Mouse (Mus musculus) liver, embryonic 13.5 days (tissue): ENCODE data around the gene Nhs. TPM values are rescaled to one million over a fixed set of nuclear protein-coding genes. Genes with fewer than 3 reads are reported as not detected.

ENCODE experiments used
- ATAC-seq: fragments of 200-750 bp; cut with Nextera tagmentation; 2 replicates; pipeline ENCODE4 v1.8.0; 2017; ENCODE audit warnings: low read depth, mild to moderate bottlenecking, moderate number of reproducible peaks, moderate library complexity
- DNase-seq: peaks from one replicate; pipeline ENCODE4 v3.0.0; 2022
- H3K27ac ChIP-seq: fragments of 300-500 bp; sonication (generic); 2 replicates; pipeline ENCODE4 v1.5.1; 2015; ENCODE audit warnings: moderate library complexity, mild to moderate bottlenecking, inconsistent platforms
- H3K27me3 ChIP-seq: fragments of 300-500 bp; sonication (generic); 2 replicates; pipeline ENCODE4 v1.6.1; 2015; ENCODE audit warnings: mild to moderate bottlenecking, inconsistent platforms
- H3K36me3 ChIP-seq: fragments of 300-500 bp; sonication (generic); 2 replicates; pipeline ENCODE4 v1.6.1; 2015; ENCODE audit warnings: mild to moderate bottlenecking, inconsistent platforms
- H3K4me1 ChIP-seq: fragments of 300-500 bp; sonication (generic); replicated peaks from 2 replicates; pipeline ENCODE4 v1.6.1; 2015; ENCODE audit warnings: inconsistent platforms
- H3K4me2 ChIP-seq: fragments of 300-500 bp; sonication (generic); 2 replicates; pipeline ENCODE4 v1.6.1; 2015; ENCODE audit warnings: inconsistent platforms, mild to moderate bottlenecking, moderate library complexity
- H3K4me3 ChIP-seq: fragments of 300-500 bp; sonication (generic); replicated peaks from 2 replicates; pipeline ENCODE4 v1.5.1; 2015; ENCODE audit warnings: mild to moderate bottlenecking, inconsistent platforms
- H3K9ac ChIP-seq: fragments of 300-500 bp; sonication (generic); 2 replicates; pipeline ENCODE4 v1.6.1; 2015; ENCODE audit warnings: mild to moderate bottlenecking, inconsistent platforms
- H3K9me3 ChIP-seq: fragments of 300-500 bp; sonication (generic); replicated peaks from 2 replicates; pipeline ENCODE4 v1.6.1; 2016; ENCODE audit warnings: inconsistent platforms
- WGBS: fragments of 180-500 bp; shearing (Covaris S2); methylation state at CpG from one replicate; pipeline ENCODE4 v1.1.7; 2015; ENCODE audit not compliant: insufficient replicate concordance; 5-methylcytosine and 5-hydroxymethylcytosine counted together
- polyA plus RNA-seq: library from polyadenylated mRNA; unstranded; fragments of >200 nt; fragmentation: Nextera tagmentation; extraction: Ambion mirVana; gene quantifications from 2 replicates; pipeline ENCODE4 v1.2.1, GENCODE M21; 2015

Nhs gene
- polyA plus RNA-seq, 1 experiment from 2014 or later = 0.09 TPM

- H3K27ac ChIP-seq = no peak overlapping the region
- H3K9ac ChIP-seq = no peak overlapping the region
- no peak for ATAC-seq
- H3K36me3 ChIP-seq = no peaks in the 10 kb centered on the region
- no peaks in the 10 kb centered on the region for H3K4me1 ChIP-seq
- no peak overlapping the region for H3K4me2 ChIP-seq
- 53% methylated on average over 9 of the region's 9 CpGs for WGBS
- no peak overlapping the region for H3K4me3 ChIP-seq
- H3K9me3 ChIP-seq = no peaks in the 10 kb centered on the region
- H3K27me3 ChIP-seq = no peaks in the 10 kb centered on the region; the same call in 1 of the 2 replicates
- DNase-seq = no peak
These were observed 142.1 kb downstream of the Nhs start for GRCm38 (mm10) chrX:162017471-162017870.

- H3K36me3 ChIP-seq = no peaks in the 10 kb centered on the region
- no peak overlapping the region for H3K4me2 ChIP-seq
- WGBS = 61% methylated on average over 4 of the region's 4 CpGs
- ATAC-seq (no peak), DNase-seq (no peak)
- no peak overlapping the region for H3K9ac ChIP-seq
- no peak overlapping the region for H3K4me3 ChIP-seq
- H3K9me3 ChIP-seq = no peaks in the 10 kb centered on the region
- no peak overlapping the region for H3K27ac ChIP-seq
- no peaks in the 10 kb centered on the region for H3K4me1 ChIP-seq
- peaks cover 13% of the 10 kb centered on the region; the same call in 1 of the 2 replicates for H3K27me3 ChIP-seq
These were observed 147.0 kb downstream of the Nhs start for GRCm38 (mm10) chrX:162012570-162012969.

DNA sequence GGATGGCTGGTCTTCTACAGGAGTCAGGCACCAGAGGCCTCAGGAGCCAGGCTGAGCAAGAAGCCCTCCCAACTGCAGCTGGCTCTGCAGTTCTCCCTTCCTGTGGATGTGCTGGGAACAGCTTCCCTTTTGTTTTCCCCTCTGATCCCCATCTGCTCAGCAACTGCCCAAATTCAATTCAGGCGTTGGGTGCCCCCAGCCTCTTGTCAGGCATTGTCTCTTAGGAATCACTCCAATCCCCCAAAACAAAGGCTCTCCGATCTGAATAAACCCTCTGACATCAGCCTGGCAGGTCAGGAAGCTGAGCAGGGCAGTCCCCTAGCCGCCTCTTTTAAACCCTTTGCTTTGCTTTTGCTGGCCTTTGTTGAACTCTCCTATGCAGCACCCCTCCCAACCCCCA is 149.7 kb downstream of the Nhs start:
- ATAC-seq (no peak), DNase-seq (no peak)
- Histone ChIP-seq H3K4me2 (no peak overlapping the region), H3K27me3 (peaks cover 14% of the 10 kb centered on the region; the same call in 1 of the 2 replicates), H3K9ac (no peak overlapping the region), H3K9me3 (no peaks in the 10 kb centered on the region), H3K4me3 (no peak overlapping the region), H3K4me1 (no peaks in the 10 kb centered on the region), H3K27ac (no peak overlapping the region), H3K36me3 (no peaks in the 10 kb centered on the region)
- 46% methylated on average over 3 of the region's 3 CpGs for WGBS

DNA sequence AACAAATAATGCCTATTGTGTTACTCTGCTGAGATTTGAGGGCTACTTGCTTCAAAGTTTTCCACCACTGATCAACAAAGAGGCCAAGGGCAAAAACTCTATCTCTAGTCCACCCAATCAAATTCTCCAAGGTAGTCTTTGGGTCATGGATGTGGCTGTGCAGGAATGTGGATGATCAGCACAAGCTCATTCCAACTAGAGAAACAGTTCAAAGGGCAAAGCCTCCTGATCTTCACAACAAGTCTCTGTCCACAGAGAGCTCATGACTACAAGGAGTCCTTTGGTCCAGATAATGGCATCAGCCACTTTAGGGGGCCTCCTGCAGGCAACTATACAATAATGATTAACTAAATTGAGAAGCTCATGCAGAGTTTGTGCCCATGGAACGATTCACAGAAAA is 155.7 kb downstream of the Nhs start:
- Histone ChIP-seq H3K36me3 (no peaks in the 10 kb centered on the region), H3K4me2 (no peak overlapping the region), H3K4me1 (no peaks in the 10 kb centered on the region), H3K9ac (no peak overlapping the region), H3K9me3 (no peaks in the 10 kb centered on the region), H3K4me3 (no peak overlapping the region), H3K27me3 (peaks cover 5% of the 10 kb centered on the region; the same call in 1 of the 2 replicates), H3K27ac (no peak overlapping the region)
- 29% methylated on average over 1 of the region's 1 CpGs for WGBS
- no peak for ATAC-seq
- DNase-seq = no peak

DNA sequence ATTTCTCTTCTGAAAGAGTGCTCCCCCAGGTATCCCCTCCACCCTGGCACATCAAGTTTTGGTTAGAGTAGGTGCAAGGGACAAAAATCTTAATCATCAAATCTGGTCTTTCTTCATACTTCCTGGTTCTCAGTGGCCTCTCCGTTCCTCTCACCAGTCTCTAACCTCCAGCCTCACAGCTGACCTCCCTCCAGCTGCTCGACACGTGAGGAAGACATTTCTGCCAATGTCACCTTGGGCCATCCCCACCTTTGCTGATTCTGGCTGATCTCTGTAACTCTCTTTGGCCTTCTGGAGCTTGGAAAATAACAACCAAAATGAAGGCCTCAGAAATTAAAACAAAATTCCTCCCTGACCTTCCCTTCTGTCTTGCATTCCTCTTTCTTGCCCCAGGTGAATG is 160.7 kb downstream of the Nhs start:
- Histone ChIP-seq H3K4me2 (no peak overlapping the region), H3K4me1 (no peaks in the 10 kb centered on the region), H3K27me3 (peaks cover 2% of the 10 kb centered on the region; the same call in 1 of the 2 replicates), H3K36me3 (no peaks in the 10 kb centered on the region), H3K9ac (no peak overlapping the region), H3K4me3 (no peak overlapping the region), H3K9me3 (no peaks in the 10 kb centered on the region), H3K27ac (no peak overlapping the region)
- 42% methylated on average over 3 of the region's 3 CpGs for WGBS
- DNase-seq (no peak), ATAC-seq (no peak)

- Histone ChIP-seq H3K4me3 (no peak overlapping the region), H3K27ac (no peak overlapping the region), H3K27me3 (peaks cover 8% of the 10 kb centered on the region; the same call in 1 of the 2 replicates), H3K9me3 (no peaks in the 10 kb centered on the region), H3K36me3 (no peaks in the 10 kb centered on the region), H3K4me2 (no peak overlapping the region), H3K4me1 (no peaks in the 10 kb centered on the region), H3K9ac (no peak overlapping the region)
- ATAC-seq (no peak), DNase-seq (no peak)
- 50% methylated on average over 2 of the region's 2 CpGs for WGBS
These were observed 162.2 kb downstream of the Nhs start for GRCm38 (mm10) chrX:161997170-161997795.

- no peaks in the 10 kb centered on the region for H3K36me3 ChIP-seq
- H3K4me3 ChIP-seq = no peak overlapping the region
- no peak for ATAC-seq
- H3K9ac ChIP-seq = no peak overlapping the region
- H3K27me3 ChIP-seq = peaks cover 16% of the 10 kb centered on the region; the same call in 1 of the 2 replicates
- no peak for DNase-seq
- no peak overlapping the region for H3K4me2 ChIP-seq
- WGBS = 79% methylated on average over 1 of the region's 1 CpGs
- no peaks in the 10 kb centered on the region for H3K9me3 ChIP-seq
- H3K4me1 ChIP-seq = no peaks in the 10 kb centered on the region
- no peak overlapping the region for H3K27ac ChIP-seq
These were observed 169.4 kb downstream of the Nhs start for GRCm38 (mm10) chrX:161990171-161990570.

DNA sequence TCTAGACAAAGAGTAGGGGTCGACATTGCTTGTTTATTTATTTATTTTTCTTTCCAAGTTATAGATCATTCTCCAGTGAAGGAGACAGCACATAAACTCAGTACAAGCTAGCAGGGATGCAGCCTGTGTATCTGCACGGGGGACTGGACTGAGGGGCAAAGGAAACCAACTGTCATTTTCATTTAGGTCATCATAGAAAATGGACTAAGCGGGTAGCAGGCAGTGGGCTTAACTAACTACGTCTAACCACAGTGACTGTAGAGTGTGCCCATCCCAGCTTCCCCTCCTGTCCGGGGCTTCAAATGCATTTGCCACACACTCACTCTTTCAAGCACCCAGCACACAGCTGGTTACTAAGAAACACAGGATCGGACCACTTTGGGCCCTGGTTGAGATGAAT is 174.6 kb downstream of the Nhs start:
- peaks cover 6% of the 10 kb centered on the region; the same call in 1 of the 2 replicates for H3K27me3 ChIP-seq
- 44% methylated on average over 6 of the region's 6 CpGs for WGBS
- no peaks in the 10 kb centered on the region for H3K36me3 ChIP-seq
- DNase-seq = no peak
- no peaks in the 10 kb centered on the region for H3K9me3 ChIP-seq
- no peak overlapping the region for H3K4me3 ChIP-seq
- H3K4me2 ChIP-seq = no peak overlapping the region
- no peaks in the 10 kb centered on the region for H3K4me1 ChIP-seq
- no peak overlapping the region for H3K9ac ChIP-seq
- ATAC-seq = no peak
- no peak overlapping the region for H3K27ac ChIP-seq

GRCm38 (mm10) chrX:161981399-161981798 is 178.1 kb downstream of the Nhs start:
- H3K27ac ChIP-seq = no peak overlapping the region
- ATAC-seq = no peak
- H3K9ac ChIP-seq = no peak overlapping the region
- no peaks in the 10 kb centered on the region for H3K36me3 ChIP-seq
- H3K9me3 ChIP-seq = no peaks in the 10 kb centered on the region
- H3K4me3 ChIP-seq = no peak overlapping the region
- no peaks in the 10 kb centered on the region for H3K4me1 ChIP-seq
- H3K4me2 ChIP-seq = no peak overlapping the region
- H3K27me3 ChIP-seq = peaks cover 6% of the 10 kb centered on the region
- no peak for DNase-seq
- WGBS = 58% methylated on average over 6 of the region's 6 CpGs

GRCm38 (mm10) chrX:161979946-161980345 is 179.6 kb downstream of the Nhs start:
- Histone ChIP-seq H3K27me3 (peaks cover 6% of the 10 kb centered on the region), H3K36me3 (no peaks in the 10 kb centered on the region), H3K9me3 (no peaks in the 10 kb centered on the region), H3K27ac (no peak overlapping the region), H3K4me1 (no peaks in the 10 kb centered on the region), H3K9ac (no peak overlapping the region), H3K4me3 (no peak overlapping the region), H3K4me2 (no peak overlapping the region)
- ATAC-seq (no peak), DNase-seq (no peak)

DNA sequence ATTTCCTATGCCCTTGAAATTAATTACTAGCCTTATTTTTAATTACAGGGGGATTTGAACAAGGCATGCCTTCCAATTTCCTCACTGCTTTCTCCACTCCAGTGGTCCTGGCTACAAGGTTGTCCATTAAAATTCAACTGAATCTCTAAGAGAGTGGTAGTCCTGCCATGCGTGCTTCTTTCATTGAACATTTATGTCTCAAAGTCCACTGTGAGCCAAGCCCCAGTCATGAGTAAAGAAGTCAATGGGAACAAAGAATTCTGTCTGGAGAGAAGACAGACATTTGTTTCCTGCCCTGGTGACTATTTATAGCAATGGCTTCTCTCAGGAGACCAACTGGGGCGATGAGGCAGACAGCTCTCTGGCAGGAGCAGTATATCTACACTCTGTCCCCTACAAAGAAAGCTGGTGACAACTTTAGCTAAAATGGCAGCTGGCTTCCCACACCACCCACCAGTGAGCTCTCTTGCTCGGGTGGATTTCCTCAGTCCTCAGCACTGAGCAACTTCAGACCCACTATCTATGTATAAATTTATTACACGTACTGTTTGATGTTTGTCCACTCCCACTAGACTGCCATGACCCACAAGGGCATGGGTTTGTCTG is 182.2 kb downstream of the Nhs start:
- DNase-seq (no peak), ATAC-seq (no peak)
- H3K9ac ChIP-seq = no peak overlapping the region
- 44% methylated on average over 4 of the region's 4 CpGs for WGBS
- H3K4me2 ChIP-seq = no peak overlapping the region
- H3K4me3 ChIP-seq = no peak overlapping the region
- H3K27ac ChIP-seq = no peak overlapping the region
- no peaks in the 10 kb centered on the region for H3K36me3 ChIP-seq
- H3K9me3 ChIP-seq = no peaks in the 10 kb centered on the region
- H3K27me3 ChIP-seq = peaks cover 6% of the 10 kb centered on the region
- peaks cover 14% of the 10 kb centered on the region for H3K4me1 ChIP-seq

- no peaks in the 10 kb centered on the region for H3K36me3 ChIP-seq
- ATAC-seq (no peak), DNase-seq (no peak)
- H3K9ac ChIP-seq = no peak overlapping the region
- H3K4me3 ChIP-seq = no peak overlapping the region
- no peak overlapping the region for H3K27ac ChIP-seq
- no peak overlapping the region for H3K4me2 ChIP-seq
- no peaks in the 10 kb centered on the region for H3K9me3 ChIP-seq
- peaks cover 6% of the 10 kb centered on the region for H3K27me3 ChIP-seq
- H3K4me1 ChIP-seq = peaks cover 17% of the 10 kb centered on the region
- 76% methylated on average over 2 of the region's 2 CpGs for WGBS
These were observed 183.2 kb downstream of the Nhs start for GRCm38 (mm10) chrX:161976376-161976775.
